Mouse (Mus musculus) common myeloid progenitor, adult 5-6 weeks (primary cell): ENCODE measurements around the gene Maml2. TPM values are rescaled to one million over a fixed set of nuclear protein-coding genes. Genes with fewer than 3 reads are reported as not detected.

Experiments used
- ATAC-seq: replicated peaks from 2 replicates; pipeline ENCODE4 v1.8.0; 2016; ENCODE audit warnings: low read depth, mild to moderate bottlenecking, moderate TSS enrichment, inconsistent platforms; ENCODE audit not compliant: poor library complexity, severe bottlenecking
- total RNA-seq: library from RNA; stranded (forward); fragments of 200-1000, 187-1606 nt; gene quantifications from 2 replicates; pipeline ENCODE4 v1.2.3, GENCODE M21; 2017

Gene Maml2
- total RNA-seq, 1 experiment from 2014 or later, result 3.0 TPM

- peak; percentile 71; the same call in 1 of the 2 replicates for ATAC-seq
Measured at GRCm38 (mm10) chr9:13484267-13485240, 186.8 kb downstream of the Maml2 start.

DNA sequence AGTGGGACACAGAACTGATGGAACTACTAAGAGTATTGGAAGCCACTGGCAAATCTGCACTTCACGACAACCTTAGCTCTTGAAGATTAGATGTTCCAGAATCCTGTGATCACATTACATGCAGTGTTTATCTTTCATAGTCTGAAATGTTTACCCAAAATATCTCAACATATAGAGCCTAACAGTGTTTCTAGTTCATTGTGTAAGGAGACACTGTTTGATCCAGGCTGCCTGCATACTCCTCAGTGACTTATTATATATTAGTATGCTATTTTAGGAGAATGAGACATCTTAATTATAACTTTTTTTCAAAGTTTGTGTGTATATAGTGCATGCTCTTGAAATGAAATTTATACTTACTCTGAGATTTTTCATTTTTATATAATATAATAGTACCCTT is 188.2 kb downstream of the Maml2 start:
- no peak for ATAC-seq

DNA sequence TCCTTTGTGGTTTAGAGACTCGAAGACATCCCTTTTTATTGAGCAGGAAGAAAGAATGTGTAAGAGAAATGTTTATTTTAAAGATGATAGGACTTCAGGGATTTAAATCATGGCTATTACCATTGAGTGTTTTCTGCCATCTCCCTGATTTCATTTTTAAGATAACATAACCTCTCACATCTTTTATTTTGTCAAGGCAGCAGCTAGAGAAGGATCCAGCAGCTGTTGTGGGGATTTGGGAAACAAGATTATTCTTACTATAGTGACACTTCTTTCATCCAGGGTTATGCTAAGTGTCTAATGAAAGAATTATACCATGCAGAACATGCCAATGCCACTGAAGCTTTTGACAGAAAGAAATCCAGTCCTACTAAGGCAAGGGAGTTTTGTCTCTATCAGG is 193.3 kb downstream of the Maml2 start:
- no peak for ATAC-seq

DNA sequence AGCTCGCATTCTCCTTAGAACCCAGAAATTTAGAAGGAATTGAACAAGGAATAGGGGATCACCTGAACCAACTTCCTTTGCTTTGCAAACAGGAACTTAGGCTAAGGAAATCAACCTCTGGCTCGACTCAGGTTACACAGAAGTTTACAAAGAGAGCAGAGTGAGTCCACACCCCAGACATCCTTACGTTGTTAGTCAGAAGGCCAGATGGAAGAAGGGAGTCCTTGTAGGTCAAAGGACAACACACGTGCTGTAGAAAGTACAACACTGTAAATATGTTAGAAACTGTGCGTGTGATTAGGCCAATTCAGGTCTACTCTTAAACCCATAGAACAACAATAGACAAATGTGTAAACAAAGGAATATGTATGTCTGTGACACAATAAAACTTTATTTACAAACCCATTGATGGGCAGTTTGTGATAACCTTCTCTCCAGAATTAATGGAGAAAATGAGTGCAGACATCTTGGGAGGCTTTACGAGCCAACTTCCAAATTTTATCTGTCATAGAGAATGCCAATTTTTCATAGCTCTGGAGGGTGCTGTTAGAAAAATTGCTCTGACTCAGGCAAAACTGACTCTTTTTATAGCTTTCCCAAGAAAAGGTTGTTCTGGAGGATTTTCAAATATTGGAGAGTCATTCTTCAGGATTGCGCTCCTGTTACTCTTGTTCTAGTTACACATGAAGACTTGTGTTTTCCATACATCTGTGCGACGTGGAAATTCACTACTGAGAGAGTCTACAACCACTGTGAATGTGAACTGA is 194.3 kb downstream of the Maml2 start:
- no peak for ATAC-seq

GRCm38 (mm10) chr9:13492807-13493206 is 195.1 kb downstream of the Maml2 start:
- peak; percentile 52; the same call in 1 of the 2 replicates for ATAC-seq

GRCm38 (mm10) chr9:13493746-13494145 is 196.0 kb downstream of the Maml2 start:
- no peak for ATAC-seq

DNA sequence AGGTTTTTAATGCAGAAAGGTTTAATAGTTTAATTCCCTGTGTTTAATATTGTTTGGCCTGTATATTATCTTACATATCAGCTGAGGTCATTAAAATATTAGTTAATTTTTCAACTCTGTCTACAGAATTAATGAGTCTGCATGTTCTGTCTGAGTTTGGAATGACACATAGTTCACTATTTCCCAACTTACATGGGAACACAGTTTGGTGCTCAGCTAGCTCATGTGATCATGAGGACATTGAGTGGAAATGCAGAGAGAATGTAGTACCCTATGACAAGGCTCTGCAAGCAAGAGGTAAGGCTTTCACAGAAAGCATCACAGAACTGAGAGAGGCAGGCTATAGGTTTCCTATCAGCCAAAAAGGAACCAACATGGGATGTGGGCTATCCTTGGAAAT is 197.8 kb downstream of the Maml2 start:
- no peak for ATAC-seq

- ATAC-seq, result no peak
Measured at GRCm38 (mm10) chr9:13497016-13497415, 199.3 kb downstream of the Maml2 start.

DNA sequence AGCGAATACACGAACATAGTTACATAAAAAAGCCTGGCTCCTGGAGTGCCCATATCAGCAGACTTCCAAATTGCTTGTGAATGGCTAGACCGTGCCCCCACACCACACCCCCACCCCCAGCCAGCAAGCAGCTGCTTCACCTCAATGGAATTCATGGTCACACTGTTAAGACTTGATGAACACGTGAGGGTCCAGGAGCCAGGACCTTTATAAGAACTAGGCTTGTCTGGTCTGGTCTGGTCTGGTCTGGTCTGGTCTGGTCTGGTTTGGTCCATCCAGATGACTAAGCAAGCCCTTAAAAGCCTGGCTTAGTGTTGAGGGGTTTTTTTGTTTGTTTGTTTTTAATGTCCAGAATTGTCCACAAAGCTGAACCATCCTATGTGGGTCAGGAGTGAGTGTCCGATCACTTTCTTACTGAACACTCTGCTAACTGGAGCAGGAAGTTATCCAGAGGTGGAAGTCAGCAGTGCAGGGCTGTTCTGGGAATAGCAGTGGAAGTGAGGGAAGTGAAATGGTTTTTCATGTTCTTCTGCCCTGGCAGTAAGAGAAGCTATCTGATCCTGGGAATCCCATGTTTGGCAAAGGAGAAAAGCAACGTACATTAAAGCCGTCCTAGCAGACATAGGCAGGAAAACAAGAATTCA is 200.1 kb downstream of the Maml2 start:
- ATAC-seq, result no peak

DNA sequence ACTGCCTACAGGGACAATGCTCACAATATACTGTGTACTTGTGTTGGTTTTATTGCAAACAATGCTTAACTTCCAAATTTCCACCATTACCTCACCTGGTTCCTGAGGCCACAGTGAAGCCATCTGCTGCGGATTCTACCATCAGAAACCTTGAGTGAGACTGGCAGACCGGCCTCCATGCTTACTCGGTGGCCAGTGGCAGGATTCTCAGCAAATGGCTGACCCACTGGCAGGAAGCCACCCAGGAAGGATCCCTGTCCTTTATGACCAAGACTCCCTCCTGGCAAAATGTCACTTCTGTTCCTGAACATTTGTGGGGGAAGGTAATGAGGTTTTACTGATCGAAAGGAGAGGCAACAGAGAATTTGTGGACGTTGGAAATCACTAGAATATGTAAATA is 202.3 kb downstream of the Maml2 start:
- no peak for ATAC-seq

- ATAC-seq, result no peak
Measured at GRCm38 (mm10) chr9:13505024-13505423, 207.3 kb downstream of the Maml2 start.

GRCm38 (mm10) chr9:13506956-13507821 is 209.4 kb downstream of the Maml2 start:
- ATAC-seq, result no peak

DNA sequence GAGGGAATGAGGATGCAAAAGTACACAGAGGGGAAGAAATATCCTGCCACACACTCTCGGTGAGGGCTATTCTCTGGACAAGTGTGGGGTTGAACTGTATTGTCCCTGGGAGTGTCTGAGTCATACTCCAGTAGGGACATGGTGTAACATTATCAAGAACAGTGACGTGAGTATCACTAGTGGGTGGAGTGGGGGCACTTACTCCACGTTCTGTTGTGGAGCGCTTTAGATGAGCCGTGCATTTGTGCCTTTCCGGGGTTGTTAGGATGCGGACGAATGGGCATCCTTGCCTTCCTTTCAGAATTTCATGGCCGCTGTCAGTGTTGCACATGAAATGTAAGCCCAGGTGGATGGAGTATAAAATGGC is 210.0 kb downstream of the Maml2 start:
- no peak for ATAC-seq

- no peak for ATAC-seq
Measured at GRCm38 (mm10) chr9:13509751-13510150, 212.0 kb downstream of the Maml2 start.

DNA sequence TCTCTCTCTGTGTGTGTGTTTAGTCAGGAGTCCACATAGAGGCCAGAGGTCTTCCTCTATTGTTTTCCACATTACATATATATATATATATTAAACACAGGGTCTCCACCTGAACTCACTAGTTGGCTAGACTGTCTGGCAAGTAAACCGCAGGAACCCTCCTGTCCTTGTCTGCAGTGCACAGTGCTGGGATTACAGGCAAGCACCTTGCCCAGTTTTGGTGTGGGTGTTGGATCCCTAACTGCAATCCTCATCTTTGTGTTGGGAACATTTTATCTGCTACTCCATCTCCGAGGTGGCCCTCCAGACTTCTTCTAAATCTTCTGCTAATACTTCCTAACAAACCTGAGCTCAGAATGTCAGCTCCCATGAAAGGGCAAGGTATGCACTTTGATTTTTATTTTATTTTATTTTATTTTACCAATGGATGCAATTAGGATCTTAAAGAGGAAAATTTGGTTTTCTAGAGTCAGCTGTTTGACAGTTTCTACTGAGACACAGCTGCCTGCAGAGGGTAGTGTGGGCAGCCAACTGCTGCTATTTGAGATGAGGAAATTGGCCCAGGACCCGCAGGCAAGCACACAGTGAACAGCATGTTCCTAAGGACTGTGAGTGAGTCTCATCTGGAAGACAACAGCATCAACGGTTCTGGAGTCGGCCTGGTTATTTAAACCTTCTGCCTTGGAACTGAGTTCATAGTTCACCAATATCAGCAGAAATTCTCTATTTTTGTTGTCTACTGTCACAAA is 213.0 kb downstream of the Maml2 start:
- peak; percentile 73 for ATAC-seq

DNA sequence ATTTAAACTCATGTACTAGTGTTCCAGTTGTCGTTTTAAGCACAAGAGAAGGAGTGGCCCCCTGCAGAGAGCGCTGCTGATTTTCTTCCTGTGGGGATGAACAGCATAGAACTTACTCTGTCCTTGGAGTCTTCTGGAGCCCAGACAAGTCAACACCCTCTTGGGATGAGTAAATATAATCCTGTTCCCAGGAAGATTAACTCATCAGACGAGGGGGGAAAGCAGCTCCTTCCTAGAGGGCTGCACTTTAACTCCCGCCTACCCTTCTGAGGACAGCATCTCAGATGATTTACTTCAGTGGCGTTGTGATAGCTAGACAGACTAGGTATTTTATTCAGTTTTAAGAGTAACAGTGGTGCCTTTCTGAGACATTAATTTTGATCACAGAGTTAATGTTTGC is 215.4 kb downstream of the Maml2 start:
- no peak for ATAC-seq

DNA sequence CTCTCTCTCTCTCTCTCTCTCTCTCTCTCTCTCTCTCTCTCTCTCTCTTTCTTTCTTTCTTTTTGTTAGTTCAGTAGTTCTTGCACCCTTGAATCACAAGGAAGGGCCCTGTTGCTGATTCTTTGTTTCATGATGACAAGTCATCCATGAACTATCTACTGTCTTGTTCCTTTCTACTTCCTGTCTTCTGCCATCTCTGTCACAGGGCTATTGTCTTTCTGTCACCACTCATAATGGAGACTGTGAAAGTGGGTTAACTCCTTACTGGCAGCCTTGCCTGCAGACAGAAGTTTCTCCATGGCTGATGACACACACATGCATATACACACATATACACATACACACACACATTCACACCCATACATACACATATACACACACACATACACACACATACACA is 216.7 kb downstream of the Maml2 start:
- ATAC-seq, result no peak

GRCm38 (mm10) chr9:13515976-13516375 is 218.2 kb downstream of the Maml2 start:
- ATAC-seq, result no peak

- peak; percentile 53; the same call in 1 of the 2 replicates for ATAC-seq
Measured at GRCm38 (mm10) chr9:13518031-13518430, 220.3 kb downstream of the Maml2 start.
